Mouse (Mus musculus): ENCODE measurements at regions not wholly inside any gene's neighbourhood (a gene's known extent, or its start where the extent isn't known, plus 50 kb on each side); places are given as distances from the start of the nearest gene placed in this dataset.

GRCm38 (mm10) chr3:9123079-9123478 is 486.8 kb downstream of the Zfp704 start:
- no peak for TF ChIP-seq POLR2A (IDR thresholded peaks at IDR 0.05; ENCODE audit: control insufficient read depth, low read depth, low read length)
- no peak for TF ChIP-seq CTCF (IDR thresholded peaks at IDR 0.05; ENCODE audit: control insufficient read depth, insufficient read depth, insufficient replicate concordance, low read depth, low read length)
